Mouse (Mus musculus) neural tube, embryonic 14.5 days (tissue): Measurements from ENCODE around the gene Megf11. TPM values are rescaled to one million over a fixed set of nuclear protein-coding genes. Genes with fewer than 3 reads are reported as not detected.

ENCODE experiments used
- ATAC-seq: fragments of 200-750 bp; cut with Nextera tagmentation; 2 replicates; pipeline ENCODE4 v1.8.0; 2017; ENCODE audit warnings: low read depth, mild to moderate bottlenecking, moderate TSS enrichment, moderate library complexity
- H3K27ac ChIP-seq: fragments of 300-500 bp; sonication (generic); 2 replicates; pipeline ENCODE4 v1.5.1; 2014; ENCODE audit warnings: low read depth, mild to moderate bottlenecking, control low read depth, low read length, moderate library complexity, mixed read lengths
- H3K27me3 ChIP-seq: fragments of 300-500 bp; sonication (generic); 2 replicates; pipeline ENCODE4 v1.6.1; 2014; ENCODE audit warnings: low read length; ENCODE audit not compliant: control insufficient read depth, insufficient read depth
- H3K36me3 ChIP-seq: fragments of 300-500 bp; sonication (generic); 2 replicates; pipeline ENCODE4 v1.6.1; 2014; ENCODE audit warnings: low read length, mixed read lengths; ENCODE audit not compliant: control insufficient read depth, insufficient read depth
- H3K4me1 ChIP-seq: fragments of 300-500 bp; sonication (generic); 2 replicates; pipeline ENCODE4 v1.6.1; 2014; ENCODE audit warnings: low read length; ENCODE audit not compliant: control insufficient read depth, insufficient read depth
- H3K4me2 ChIP-seq: fragments of 300-500 bp; sonication (generic); 2 replicates; pipeline ENCODE4 v1.6.1; 2014; ENCODE audit warnings: mild to moderate bottlenecking, low read depth, low read length, control low read depth
- H3K4me3 ChIP-seq: fragments of 300-500 bp; sonication (generic); 2 replicates; pipeline ENCODE4 v1.5.1; 2014; ENCODE audit warnings: low read depth, low read length, control low read depth, mixed read lengths
- H3K9ac ChIP-seq: fragments of 300-500 bp; sonication (generic); replicated peaks from 2 replicates; pipeline ENCODE4 v1.6.1; 2014; ENCODE audit warnings: low read depth, mild to moderate bottlenecking, control low read depth, low read length, mixed read lengths
- H3K9me3 ChIP-seq: fragments of 300-500 bp; sonication (generic); 2 replicates; pipeline ENCODE4 v1.6.1; 2016; ENCODE audit warnings: low read length; ENCODE audit not compliant: control insufficient read depth
- WGBS: fragments of 180-500 bp; shearing (Covaris S2); extraction: QIAGEN DNeasy Blood & Tissue Kit; methylation state at CpG from one replicate; pipeline ENCODE4 v1.1.7; 2014; 5-methylcytosine and 5-hydroxymethylcytosine counted together
- polyA plus RNA-seq: library from polyadenylated mRNA; unstranded; fragments of >200 nt; fragmentation: Nextera tagmentation; extraction: Ambion mirVana; gene quantifications from 2 replicates; pipeline ENCODE4 v1.2.1, GENCODE M21; 2014

Megf11 gene
- polyA plus RNA-seq, 1 experiment from 2014 or later: 17.7 TPM

- no peak for ATAC-seq
- 64% methylated on average over 3 of the region's 3 CpGs for WGBS
- Histone ChIP-seq H3K36me3 (no peaks in the 10 kb centered on the region), H3K4me3 (no peak overlapping the region), H3K9me3 (no peaks in the 10 kb centered on the region), H3K27ac (no peak overlapping the region), H3K27me3 (no peaks in the 10 kb centered on the region), H3K4me1 (peaks cover 17% of the 10 kb centered on the region), H3K4me2 (no peak overlapping the region), H3K9ac (no peak overlapping the region)
Observed at GRCm38 (mm10) chr9:64618433-64618832, 233.0 kb downstream of the Megf11 start.

- 47% methylated on average over 10 of the region's 10 CpGs for WGBS
- Histone ChIP-seq H3K36me3 (no peaks in the 10 kb centered on the region), H3K4me2 (no peak overlapping the region), H3K27me3 (no peaks in the 10 kb centered on the region), H3K4me1 (peaks cover 16% of the 10 kb centered on the region), H3K4me3 (no peak overlapping the region), H3K9me3 (no peaks in the 10 kb centered on the region), H3K27ac (no peak overlapping the region), H3K9ac (no peak overlapping the region)
- no peak for ATAC-seq
Observed at GRCm38 (mm10) chr9:64619440-64619839, 234.0 kb downstream of the Megf11 start.

GRCm38 (mm10) chr9:64620596-64620995, 235.2 kb downstream of the Megf11 start:
- ATAC-seq: no peak
- 71% methylated on average over 8 of the region's 8 CpGs for WGBS
- Histone ChIP-seq H3K27ac (no peak overlapping the region), H3K9ac (no peak overlapping the region), H3K9me3 (no peaks in the 10 kb centered on the region), H3K27me3 (no peaks in the 10 kb centered on the region), H3K4me3 (no peak overlapping the region), H3K4me2 (no peak overlapping the region), H3K36me3 (no peaks in the 10 kb centered on the region), H3K4me1 (peaks cover 16% of the 10 kb centered on the region)

- Histone ChIP-seq H3K4me1 (peaks cover 16% of the 10 kb centered on the region), H3K27ac (no peak overlapping the region), H3K9ac (no peak overlapping the region), H3K4me3 (no peak overlapping the region), H3K27me3 (no peaks in the 10 kb centered on the region), H3K36me3 (no peaks in the 10 kb centered on the region), H3K9me3 (no peaks in the 10 kb centered on the region), H3K4me2 (no peak overlapping the region)
- peak; percentile 45; the same call in 1 of the 2 replicates for ATAC-seq
- 46% methylated on average over 5 of the region's 5 CpGs for WGBS
Observed at GRCm38 (mm10) chr9:64621499-64622296, 236.3 kb downstream of the Megf11 start.

GRCm38 (mm10) chr9:64623361-64623760, 237.9 kb downstream of the Megf11 start:
- H3K4me2 ChIP-seq: no peak overlapping the region
- H3K27me3 ChIP-seq: no peaks in the 10 kb centered on the region
- H3K27ac ChIP-seq: no peak overlapping the region
- no peak overlapping the region for H3K4me3 ChIP-seq
- H3K36me3 ChIP-seq: no peaks in the 10 kb centered on the region
- WGBS: 84% methylated on average over 4 of the region's 4 CpGs
- H3K9ac ChIP-seq: no peak overlapping the region
- peaks cover 16% of the 10 kb centered on the region for H3K4me1 ChIP-seq
- no peaks in the 10 kb centered on the region for H3K9me3 ChIP-seq
- no peak for ATAC-seq

GRCm38 (mm10) chr9:64624536-64624935, 239.1 kb downstream of the Megf11 start:
- H3K4me3 ChIP-seq: no peak overlapping the region
- H3K4me1 ChIP-seq: peaks cover 14% of the 10 kb centered on the region
- H3K4me2 ChIP-seq: no peak overlapping the region
- no peaks in the 10 kb centered on the region for H3K9me3 ChIP-seq
- H3K9ac ChIP-seq: no peak overlapping the region
- ATAC-seq: no peak
- H3K27ac ChIP-seq: no peak overlapping the region
- H3K27me3 ChIP-seq: no peaks in the 10 kb centered on the region
- 72% methylated on average over 8 of the region's 8 CpGs for WGBS
- no peaks in the 10 kb centered on the region for H3K36me3 ChIP-seq

- no peak overlapping the region for H3K4me2 ChIP-seq
- H3K27ac ChIP-seq: no peak overlapping the region
- H3K27me3 ChIP-seq: no peaks in the 10 kb centered on the region; the same call in 1 of the 2 replicates
- H3K36me3 ChIP-seq: no peaks in the 10 kb centered on the region
- no peak overlapping the region for H3K4me3 ChIP-seq
- no peak for ATAC-seq
- no peaks in the 10 kb centered on the region for H3K9me3 ChIP-seq
- H3K9ac ChIP-seq: no peak overlapping the region
- no peaks in the 10 kb centered on the region for H3K4me1 ChIP-seq
- 53% methylated on average over 1 of the region's 1 CpGs for WGBS
Observed at GRCm38 (mm10) chr9:64629802-64630201, 244.4 kb downstream of the Megf11 start.

- Histone ChIP-seq H3K27me3 (no peaks in the 10 kb centered on the region; the same call in 1 of the 2 replicates), H3K36me3 (no peaks in the 10 kb centered on the region), H3K9ac (no peak overlapping the region), H3K4me2 (no peak overlapping the region), H3K27ac (no peak overlapping the region), H3K4me1 (peaks cover 10% of the 10 kb centered on the region; the same call in 1 of the 2 replicates), H3K4me3 (no peak overlapping the region), H3K9me3 (no peaks in the 10 kb centered on the region)
- no peak for ATAC-seq
- WGBS: 86% methylated on average over 3 of the region's 3 CpGs
Observed at GRCm38 (mm10) chr9:64633169-64633568, 247.7 kb downstream of the Megf11 start.

GRCm38 (mm10) chr9:64636111-64636510, 250.7 kb downstream of the Megf11 start:
- Histone ChIP-seq H3K4me1 (peaks cover 16% of the 10 kb centered on the region; the same call in 1 of the 2 replicates), H3K9ac (no peak overlapping the region), H3K4me3 (no peak overlapping the region), H3K9me3 (no peaks in the 10 kb centered on the region), H3K27ac (no peak overlapping the region), H3K4me2 (no peak overlapping the region), H3K36me3 (no peaks in the 10 kb centered on the region), H3K27me3 (no peaks in the 10 kb centered on the region; the same call in 1 of the 2 replicates)
- WGBS: 57% methylated on average over 6 of the region's 6 CpGs
- no peak for ATAC-seq
